Mouse (Mus musculus) C2C12 (cell line): ENCODE measurements at regions not wholly inside any gene's neighbourhood (a gene's known extent, or its start where the extent isn't known, plus 50 kb on each side); places are given as distances from the start of the nearest gene placed in this dataset.

Source experiments
- H3K27me3 ChIP-seq: one replicate; pipeline ENCODE4 v1.6.1; 2011; ENCODE audit not compliant: control insufficient read depth, insufficient read depth, insufficient read length
- H3K36me3 ChIP-seq: one replicate; pipeline ENCODE4 v1.6.1; 2011; ENCODE audit not compliant: control insufficient read depth, insufficient read depth
- H3K4me3 ChIP-seq: one replicate; pipeline ENCODE4 v1.5.1; 2011; ENCODE audit warnings: mild to moderate bottlenecking, control low read depth; ENCODE audit not compliant: poor library complexity, insufficient read depth, severe bottlenecking
- H3K79me2 ChIP-seq: one replicate; pipeline ENCODE4 v1.6.1; 2011; ENCODE audit not compliant: control insufficient read depth, insufficient read depth
- H3K79me3 ChIP-seq: one replicate; pipeline ENCODE4 v1.6.1; 2011; ENCODE audit warnings: low read depth, control low read depth
- H3ac ChIP-seq: one replicate; pipeline ENCODE3; 2011; ENCODE audit warnings: low read depth; ENCODE audit not compliant: control insufficient read depth, insufficient read length
- CEBPB ChIP-seq: IDR thresholded peaks from one replicate; pipeline ENCODE4 v1.6.1; 2011; ENCODE audit warnings: low read depth, mild to moderate bottlenecking, control low read depth, moderate library complexity
- CTCF ChIP-seq: IDR thresholded peaks from one replicate; pipeline ENCODE4 v1.5.1; 2011; ENCODE audit not compliant: control insufficient read depth, insufficient read depth, insufficient read length
- FOSL1 ChIP-seq: IDR thresholded peaks from one replicate; pipeline ENCODE4 v1.8.0; 2011; ENCODE audit warnings: mild to moderate bottlenecking, low read length; ENCODE audit not compliant: poor library complexity, insufficient read depth, severe bottlenecking
- MAX ChIP-seq: IDR thresholded peaks from one replicate; pipeline ENCODE4 v1.6.1; 2011; ENCODE audit warnings: mild to moderate bottlenecking, control low read depth
- MYOD1 ChIP-seq: IDR thresholded peaks from one replicate; pipeline ENCODE4 v1.6.1; 2011; ENCODE audit warnings: low read depth; ENCODE audit not compliant: control insufficient read depth, insufficient read length
- MYOG ChIP-seq: IDR thresholded peaks from one replicate; pipeline ENCODE4 v1.6.1; 2011; ENCODE audit not compliant: control insufficient read depth, insufficient read length; ENCODE audit errors: extremely low read depth
- USF1 ChIP-seq: IDR thresholded peaks from one replicate; pipeline ENCODE4 v1.6.1; 2011; ENCODE audit warnings: low read depth, mild to moderate bottlenecking, control low read depth, moderate library complexity

DNA sequence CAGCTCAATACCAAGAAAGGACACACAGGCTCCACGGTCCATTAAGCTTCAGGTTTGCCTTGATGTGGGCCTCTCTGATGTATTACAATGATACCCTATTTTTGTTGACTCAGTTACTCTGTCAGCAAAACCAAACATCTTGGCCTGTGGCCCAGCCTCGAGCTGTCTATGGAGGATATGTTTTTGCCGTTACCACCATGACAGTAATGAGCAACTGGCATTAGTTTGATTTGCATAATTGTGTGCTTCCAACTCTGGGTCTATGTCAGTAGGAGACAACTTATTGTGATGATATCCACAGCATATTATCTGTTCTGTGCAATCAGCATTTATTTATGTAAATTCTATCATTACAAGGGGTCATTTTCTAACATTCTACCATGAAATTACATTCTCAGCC lies 603.2 kb downstream of the Ttll7 start:
- Histone ChIP-seq H3K4me3 (no peak overlapping the region), H3K36me3 (no peaks in the 10 kb centered on the region), H3K79me2 (no peaks in the 10 kb centered on the region), H3ac (no peak overlapping the region), H3K79me3 (no peaks in the 10 kb centered on the region), H3K27me3 (no peaks in the 10 kb centered on the region)
- TF ChIP-seq MAX (no peak), USF1 (no peak), CEBPB (no peak), MYOD1 (no peak), FOSL1 (no peak), CTCF (no peak), MYOG (no peak)

DNA sequence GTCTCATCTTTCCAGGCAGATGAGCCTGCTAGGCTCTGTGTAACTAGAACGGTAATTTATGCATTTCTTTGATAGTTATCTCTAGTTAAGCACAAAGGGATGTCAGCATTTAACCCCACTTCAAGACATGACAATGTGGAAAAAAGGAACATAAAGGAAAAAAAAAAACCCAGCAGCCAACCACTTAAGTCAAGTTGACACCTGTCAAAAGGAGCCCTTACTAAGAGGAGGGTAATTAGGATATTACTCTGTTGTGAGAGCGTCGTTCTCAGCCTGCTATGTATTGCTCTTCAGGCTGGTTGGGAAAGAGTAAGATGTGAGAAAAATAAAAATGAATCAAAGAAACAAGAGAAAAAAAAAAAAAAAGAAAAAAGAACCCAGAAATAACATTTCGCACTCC lies 604.1 kb downstream of the Ttll7 start:
- no peaks in the 10 kb centered on the region for H3K36me3 ChIP-seq

DNA sequence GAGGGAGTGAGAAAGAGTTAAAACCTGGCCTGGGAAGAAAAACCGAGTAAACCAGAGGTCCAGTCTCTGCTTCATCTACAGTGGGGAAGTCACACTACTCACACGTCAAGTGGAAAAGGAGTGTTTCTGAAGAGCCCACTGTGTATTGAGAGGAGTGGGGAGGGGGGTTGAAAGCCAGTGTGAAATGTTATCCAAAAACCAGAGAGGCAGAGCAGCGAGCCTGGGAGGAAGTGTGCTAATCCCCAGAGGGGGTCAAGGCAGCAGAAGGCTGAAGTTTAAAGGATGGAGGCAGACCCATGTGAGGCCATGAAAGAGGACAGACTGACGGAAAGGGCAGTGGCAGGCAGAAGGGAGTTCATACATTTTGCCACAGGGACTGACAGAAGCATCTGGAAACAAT lies 605.9 kb downstream of the Ttll7 start:
- Histone ChIP-seq H3ac (no peak overlapping the region), H3K79me3 (no peaks in the 10 kb centered on the region), H3K27me3 (no peaks in the 10 kb centered on the region), H3K36me3 (no peaks in the 10 kb centered on the region), H3K79me2 (no peaks in the 10 kb centered on the region), H3K4me3 (no peak overlapping the region)
- no peak for TF ChIP-seq MYOG
- TF ChIP-seq MAX = no peak
- no peak for TF ChIP-seq FOSL1
- no peak for TF ChIP-seq MYOD1
- TF ChIP-seq CEBPB = no peak
- TF ChIP-seq USF1 = no peak
- TF ChIP-seq CTCF = no peak

More for the DNA sequence above, 604.1 kb downstream of the Ttll7 start:
- Histone ChIP-seq H3K79me3 (no peaks in the 10 kb centered on the region), H3K79me2 (no peaks in the 10 kb centered on the region), H3K27me3 (no peaks in the 10 kb centered on the region), H3K4me3 (no peak overlapping the region), H3ac (no peak overlapping the region)
- TF ChIP-seq CEBPB (no peak), CTCF (no peak), MAX (no peak), MYOG (no peak), FOSL1 (no peak), USF1 (no peak), MYOD1 (no peak)

DNA sequence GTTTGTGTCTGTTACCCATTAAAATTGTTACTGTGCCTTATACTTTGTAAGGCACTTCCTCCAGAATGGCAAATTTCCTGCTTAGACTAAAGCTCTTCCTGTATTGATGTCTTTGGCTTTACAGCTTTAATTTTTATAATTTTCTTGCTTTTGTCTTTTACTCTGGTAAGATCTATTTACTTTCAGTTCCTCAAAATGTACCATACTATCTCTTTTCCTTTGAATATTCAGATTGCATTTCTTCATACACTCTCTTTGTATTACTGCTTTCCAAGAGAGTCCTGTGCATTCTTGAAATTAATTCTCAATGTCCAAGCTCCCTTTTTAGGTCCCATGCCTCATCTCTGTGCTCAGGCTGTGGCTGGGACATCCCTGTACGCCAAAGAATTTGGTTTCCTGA lies 627.7 kb downstream of the Ttll7 start:
- Histone ChIP-seq H3ac (no peak overlapping the region), H3K79me3 (no peaks in the 10 kb centered on the region), H3K4me3 (no peak overlapping the region), H3K79me2 (no peaks in the 10 kb centered on the region), H3K27me3 (no peaks in the 10 kb centered on the region), H3K36me3 (no peaks in the 10 kb centered on the region)
- TF ChIP-seq MYOG (no peak), CTCF (no peak), USF1 (no peak), MAX (no peak), MYOD1 (no peak), FOSL1 (no peak), CEBPB (no peak)
